Mouse (Mus musculus) cerebellum, adult 11 months (tissue): Measurements from ENCODE around the gene St6gal1.

Experiments
- DNase-seq: peaks from one replicate; pipeline ENCODE4 v3.0.0; 2022

St6gal1 gene

GRCm38 (mm10) chr16:23279879-23280741 lies 55.6 kb downstream of the St6gal1 start:
- DNase-seq = no peak

DNA sequence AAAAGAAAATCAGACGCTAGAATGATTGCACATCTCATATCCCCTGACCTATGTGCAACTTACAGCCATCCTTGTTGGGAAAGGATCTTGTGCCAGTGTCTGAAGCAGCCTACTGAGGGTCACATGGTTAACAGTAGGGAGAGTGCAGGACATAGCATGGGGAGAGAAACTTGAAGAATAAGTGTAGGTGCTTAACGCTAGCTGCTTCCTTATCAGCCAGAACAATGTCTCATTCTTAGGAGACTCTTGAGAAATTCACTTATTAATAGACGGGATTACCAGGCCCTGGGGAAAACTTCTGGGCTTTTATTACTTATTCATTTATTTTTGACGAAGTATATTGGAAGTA lies 56.2 kb downstream of the St6gal1 start:
- DNase-seq = no peak

GRCm38 (mm10) chr16:23282241-23282640 lies 57.7 kb downstream of the St6gal1 start:
- DNase-seq = no peak

- DNase-seq = no peak
Measured at GRCm38 (mm10) chr16:23282941-23283340, 58.4 kb downstream of the St6gal1 start.

GRCm38 (mm10) chr16:23283677-23284076 lies 59.1 kb downstream of the St6gal1 start:
- DNase-seq = no peak

GRCm38 (mm10) chr16:23284470-23285394 lies 60.2 kb downstream of the St6gal1 start:
- DNase-seq = no peak

DNA sequence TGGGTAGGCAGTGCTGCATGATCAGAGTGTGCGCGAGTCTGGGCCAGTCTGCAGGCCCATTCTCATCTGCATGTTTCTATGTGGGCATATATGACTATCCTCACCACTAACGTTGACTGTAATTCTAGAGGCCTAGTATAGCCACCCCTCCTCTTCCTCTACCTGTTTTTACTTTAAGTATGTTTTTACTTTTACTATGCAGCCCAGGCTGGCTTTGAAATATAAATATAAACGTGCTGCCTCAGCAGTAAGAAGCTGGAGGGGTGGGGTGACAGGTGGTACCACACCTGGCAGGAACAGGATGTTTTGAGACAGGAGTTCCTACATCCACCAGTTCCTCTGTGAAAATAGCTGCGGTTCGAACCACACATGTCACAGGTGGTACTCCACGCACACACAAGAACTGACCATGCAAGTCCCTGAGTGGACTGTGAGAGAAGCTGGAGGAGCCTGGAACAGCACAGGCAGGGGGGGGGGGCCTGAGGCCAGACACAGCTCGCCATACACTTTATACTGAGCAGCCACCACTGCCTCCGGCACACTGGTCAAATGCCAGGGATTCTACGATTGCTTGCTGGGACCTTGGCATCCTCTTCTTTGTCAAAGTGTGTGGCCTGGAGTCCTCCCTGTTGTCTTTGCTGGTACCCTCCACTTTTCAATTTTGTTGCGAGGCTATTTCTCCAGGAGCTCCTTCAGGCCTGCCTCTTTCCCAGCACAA lies 62.0 kb downstream of the St6gal1 start:
- no peak for DNase-seq

- DNase-seq = no peak
Measured at GRCm38 (mm10) chr16:23287312-23288040, 62.9 kb downstream of the St6gal1 start.

DNA sequence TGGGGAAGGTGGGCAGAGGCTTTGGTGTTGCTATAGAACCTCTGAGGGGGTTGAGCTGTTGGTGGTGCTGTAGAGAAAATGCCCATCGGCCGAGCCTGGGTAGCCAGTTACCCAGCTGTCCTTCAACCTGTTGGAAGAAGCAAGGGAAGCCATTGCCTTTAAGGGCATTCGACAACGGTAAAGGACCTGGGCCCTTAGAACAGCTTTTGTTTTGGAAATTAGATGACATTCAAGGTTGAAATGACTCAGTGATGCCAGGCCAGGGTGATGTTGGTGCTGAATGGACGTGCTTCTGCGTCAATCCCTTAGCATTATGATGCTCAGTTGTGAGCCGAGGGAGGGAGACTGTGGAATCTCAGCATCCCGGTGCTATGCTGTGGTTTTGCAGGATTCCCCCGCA lies 63.6 kb downstream of the St6gal1 start:
- no peak for DNase-seq

GRCm38 (mm10) chr16:23289424-23289823 lies 64.9 kb downstream of the St6gal1 start:
- no peak for DNase-seq

DNA sequence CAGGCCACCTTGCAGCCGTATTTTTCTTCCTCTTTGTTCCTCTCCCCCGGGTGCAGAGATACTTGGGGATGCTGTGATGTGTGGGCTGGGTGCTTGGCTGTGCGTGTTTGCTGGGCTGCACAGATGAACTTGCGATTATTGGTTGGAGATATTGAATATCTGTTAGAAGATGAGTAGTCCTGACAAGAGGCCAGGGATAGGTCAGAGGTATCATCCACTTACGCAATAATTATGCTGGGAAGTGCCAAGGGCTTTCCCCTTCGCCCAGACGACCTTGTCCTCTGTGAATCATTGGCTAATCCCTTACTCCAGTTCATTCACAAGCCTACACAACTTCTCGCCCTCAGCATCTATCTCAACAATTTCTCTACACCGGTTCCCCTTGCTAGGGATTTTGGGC lies 65.6 kb downstream of the St6gal1 start:
- no peak for DNase-seq

GRCm38 (mm10) chr16:23291521-23291920 lies 67.0 kb downstream of the St6gal1 start:
- no peak for DNase-seq

- DNase-seq = no peak
Measured at GRCm38 (mm10) chr16:23294236-23294635, 69.7 kb downstream of the St6gal1 start.

GRCm38 (mm10) chr16:23294747-23295146 lies 70.2 kb downstream of the St6gal1 start:
- DNase-seq = no peak

DNA sequence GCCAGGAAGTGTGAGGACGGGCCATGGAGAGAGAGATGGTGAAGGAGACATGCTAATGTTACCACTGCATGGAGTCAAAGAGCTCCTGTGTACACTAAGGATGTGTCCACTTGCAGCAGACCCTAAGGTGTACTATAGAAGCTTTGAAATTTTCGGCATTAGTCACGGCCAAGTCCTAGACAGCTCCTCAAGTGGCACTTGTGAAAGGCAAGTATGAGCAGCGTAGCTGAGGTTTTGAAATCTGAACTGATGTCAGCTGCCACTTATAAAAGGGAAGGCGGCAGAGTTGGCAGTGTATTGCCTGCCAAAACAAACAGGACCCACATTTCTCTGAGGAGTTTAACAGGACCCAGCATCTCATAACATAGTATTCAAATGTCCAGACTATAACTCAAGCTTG lies 71.2 kb downstream of the St6gal1 start:
- no peak for DNase-seq

DNA sequence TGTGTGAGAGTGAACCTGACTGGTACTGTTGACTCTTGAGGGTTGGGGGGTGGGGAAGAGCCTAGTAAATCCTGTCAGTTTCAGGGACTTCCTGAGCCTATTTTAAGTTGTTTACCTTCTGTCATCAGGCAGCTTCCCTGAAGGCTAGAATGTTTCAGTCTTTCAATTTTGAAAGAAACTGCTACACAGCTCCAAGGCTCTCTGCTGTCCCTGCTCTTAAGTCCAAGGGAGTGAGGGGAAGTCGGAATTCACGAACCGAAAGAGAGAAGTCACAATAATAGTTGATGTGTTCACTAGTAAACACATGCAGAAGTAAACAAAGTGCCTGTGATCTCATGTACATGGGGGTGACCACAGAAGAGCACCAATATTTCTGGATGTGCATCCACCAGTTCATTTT lies 72.2 kb downstream of the St6gal1 start:
- no peak for DNase-seq

DNA sequence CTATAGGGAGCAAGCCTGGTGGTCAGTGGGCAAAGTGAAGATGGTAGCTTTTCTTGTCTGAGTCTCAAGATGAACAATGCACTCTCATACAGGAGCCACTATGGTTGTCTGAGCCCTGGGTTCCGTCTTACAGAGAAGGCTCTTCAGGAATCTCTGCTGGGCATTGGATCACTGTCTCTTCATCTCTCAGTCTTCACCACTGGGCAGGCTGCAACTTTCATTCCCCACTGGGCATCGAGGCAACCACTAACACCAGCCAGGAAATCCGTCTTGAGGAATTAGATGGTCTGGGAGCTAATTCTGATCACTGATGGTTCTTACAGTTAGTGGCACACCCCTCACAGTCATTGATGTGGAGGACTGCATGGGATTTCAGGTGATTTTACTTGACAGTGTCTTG lies 73.9 kb downstream of the St6gal1 start:
- DNase-seq = no peak

DNA sequence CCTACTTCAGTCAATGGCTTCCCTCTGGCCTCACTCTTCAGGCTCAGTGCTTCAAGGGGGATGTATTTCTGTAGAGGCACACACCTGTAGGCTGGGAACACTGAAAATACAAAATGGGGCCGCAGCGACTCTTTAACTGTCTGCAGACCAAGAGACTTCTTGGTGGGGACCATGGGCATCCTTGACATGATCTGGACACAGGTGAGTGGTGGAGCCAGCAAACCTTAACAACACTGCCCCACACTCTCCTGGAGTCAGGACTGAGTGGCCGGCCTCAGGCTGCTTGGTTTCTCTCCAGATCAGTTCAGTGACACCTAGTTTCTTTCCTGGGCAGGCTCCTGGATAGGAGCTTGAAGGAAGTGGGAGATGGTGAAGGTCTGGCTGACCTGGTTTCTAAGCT lies 74.4 kb downstream of the St6gal1 start:
- no peak for DNase-seq

GRCm38 (mm10) chr16:23299904-23300740 lies 75.6 kb downstream of the St6gal1 start:
- DNase-seq = no peak

GRCm38 (mm10) chr16:23301762-23302161 lies 77.2 kb downstream of the St6gal1 start:
- DNase-seq = no peak

DNA sequence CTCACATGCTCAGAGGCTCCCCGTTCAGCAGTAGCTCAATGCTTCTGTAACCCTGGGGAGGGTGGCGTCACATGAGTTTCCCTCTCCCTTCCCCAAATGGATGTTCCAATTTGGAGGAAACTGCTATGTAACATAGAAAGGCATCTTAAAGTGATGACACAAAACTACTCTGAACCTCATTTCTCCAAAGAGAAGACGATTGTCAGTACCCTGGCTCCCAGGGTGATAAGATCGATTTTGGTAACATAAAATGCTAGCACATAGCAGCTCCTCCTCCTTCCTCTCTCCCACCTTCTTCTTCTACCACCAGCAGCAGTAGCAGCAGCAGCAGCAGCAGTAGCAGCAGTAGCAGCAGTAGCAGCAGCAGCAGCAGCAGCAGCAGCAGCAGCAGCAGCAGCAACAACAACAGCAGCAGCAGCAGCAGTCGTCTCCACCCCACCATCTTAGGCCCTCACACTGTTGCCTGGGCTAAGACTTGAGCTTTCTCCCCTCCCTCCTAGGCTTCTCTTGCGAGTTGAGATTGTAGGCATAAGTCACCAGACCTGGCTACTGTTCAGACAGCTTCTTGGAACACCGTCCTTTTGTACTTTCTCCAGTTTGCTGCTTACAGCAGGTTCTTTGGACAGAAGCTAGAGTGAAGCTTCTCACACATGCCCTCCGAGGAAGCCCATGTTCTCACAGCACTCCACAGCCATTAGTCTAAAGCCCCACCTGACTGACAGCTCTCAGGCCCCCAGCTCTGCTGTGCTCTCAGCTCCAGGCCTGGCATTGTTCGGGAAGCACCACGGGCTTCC lies 81.5 kb downstream of the St6gal1 start:
- DNase-seq = no peak
